Comparison of ENCODE assay signal across 9 mouse cellular contexts in genomic region chr19:21036507-21037425, GRCm38 (mm10).
DNase-seq lines count a peak whose midpoint lies in the region; ATAC-seq lines count a peak whose summit lies in the region.
"Had no signal": no experiment of that assay in that cellular context is flagged by ENCODE, and none has a peak within 500 bp of the region (broad histone marks: within the 10 kb centered on the region; RNA-seq: fewer than 3 reads in every experiment).

No protein-coding gene starts in this region.

- 0 out of 2 replicates have a peak, but pooled peaks cover 4% of the 10 kb centered on the region for H3K4me1 ChIP-seq in forebrain, embryonic 14.5 days (ENCODE audit: control insufficient read depth, insufficient read depth, low read length)
- peaks cover 36% of the 10 kb centered on the region for H3K4me1 ChIP-seq in hindbrain, embryonic 10.5 days (replicated peaks)
- H3K4me1 ChIP-seq in limb, embryonic 12.5 days (replicated peaks), result peaks cover 5% of the 10 kb centered on the region
- peaks cover 6% of the 10 kb centered on the region for H3K4me1 ChIP-seq in midbrain, embryonic 11.5 days (ENCODE audit: control insufficient read depth, insufficient read depth, low read length)

- WGBS in forebrain, embryonic 14.5 days, result 75% methylated on average over 14 of the region's 14 CpGs
- WGBS in hindbrain, embryonic 10.5 days, result 62% methylated on average over 14 of the region's 14 CpGs
- 76% methylated on average over 14 of the region's 14 CpGs for WGBS in limb, embryonic 12.5 days
- WGBS in midbrain, embryonic 11.5 days, result 73% methylated on average over 14 of the region's 14 CpGs

- H3K9me3 ChIP-seq in forebrain, embryonic 14.5 days (replicated peaks; ENCODE audit: control insufficient read depth, low read length), result no peaks in the 10 kb centered on the region
- no peaks in the 10 kb centered on the region for H3K9me3 ChIP-seq in hindbrain, embryonic 10.5 days
- H3K9me3 ChIP-seq in limb, embryonic 12.5 days, result no peaks in the 10 kb centered on the region
- no peaks in the 10 kb centered on the region for H3K9me3 ChIP-seq in midbrain, embryonic 11.5 days (ENCODE audit: control insufficient read depth, low read length)

- ATAC-seq in forebrain, embryonic 14.5 days, result peak; percentile 57
- ATAC-seq in limb, embryonic 12.5 days (ENCODE audit: insufficient number of reproducible peaks, insufficient read depth, low FRiP score, low TSS enrichment, low read depth), result 0 out of 2 replicates have a peak, but pooled peaks have one; percentile 46
- ATAC-seq in midbrain, embryonic 11.5 days (ENCODE audit: low FRiP score), result peak; percentile 81

- H3K9ac ChIP-seq in forebrain, embryonic 14.5 days (ENCODE audit: low read length), result no peak overlapping the region
- no peak overlapping the region for H3K9ac ChIP-seq in limb, embryonic 12.5 days (replicated peaks)
- H3K9ac ChIP-seq in midbrain, embryonic 11.5 days (ENCODE audit: low read length), result no peak overlapping the region

- H3K4me3 ChIP-seq in forebrain, embryonic 14.5 days (ENCODE audit: low read depth, low read length), result no peak overlapping the region
- H3K4me3 ChIP-seq in hindbrain, embryonic 10.5 days, result no peak overlapping the region
- H3K4me3 ChIP-seq in limb, embryonic 12.5 days (replicated peaks), result no peak overlapping the region
- no peak overlapping the region for H3K4me3 ChIP-seq in midbrain, embryonic 11.5 days (ENCODE audit: low read depth, low read length)
- H3K4me3 ChIP-seq: erythroblast, embryonic 14.5 days had no signal

- H3K27ac ChIP-seq in forebrain, embryonic 14.5 days (ENCODE audit: low read depth, low read length), result no peak overlapping the region
- peak overlapping the region; percentile 78 for H3K27ac ChIP-seq in hindbrain, embryonic 10.5 days
- H3K27ac ChIP-seq in limb, embryonic 12.5 days, result no peak overlapping the region
- no peak overlapping the region for H3K27ac ChIP-seq in midbrain, embryonic 11.5 days (ENCODE audit: low read depth, low read length)

- no peak overlapping the region for H3K4me2 ChIP-seq in forebrain, embryonic 14.5 days (ENCODE audit: low read length)
- H3K4me2 ChIP-seq in limb, embryonic 12.5 days, result no peak overlapping the region
- no peak overlapping the region for H3K4me2 ChIP-seq in midbrain, embryonic 11.5 days

- peak; percentile 42 for DNase-seq in CD4-positive, CD25-positive, alpha-beta regulatory T cell, adult 2 months (ENCODE audit: low read depth, low spot score)
- DNase-seq in MEL-GATA-1-ER (ENCODE audit: extremely low read depth, low read depth), result peak; percentile 86
- DNase-seq in forebrain, embryonic 14.5 days (ENCODE audit: low spot score), result no peak
- peak; percentile 47 for DNase-seq in hindbrain, embryonic 10.5 days (ENCODE audit: low spot score)
- DNase-seq in midbrain, embryonic 11.5 days (ENCODE audit: low spot score, missing footprints), result no peak
- peak; percentile 33 to 57 for DNase-seq in spleen, postnatal 14 days (ENCODE audit: low spot score in 2 of 2)
- DNase-seq in cerebellum, adult 9-11 months, result no peak

- no peaks in the 10 kb centered on the region for H3K27me3 ChIP-seq in forebrain, embryonic 14.5 days (replicated peaks; ENCODE audit: control insufficient read depth, insufficient read depth, low read length)
- H3K27me3 ChIP-seq in hindbrain, embryonic 10.5 days (ENCODE audit: insufficient read depth, poor library complexity, severe bottlenecking), result no peaks in the 10 kb centered on the region
- H3K27me3 ChIP-seq in limb, embryonic 12.5 days, result no peaks in the 10 kb centered on the region
- H3K27me3 ChIP-seq in midbrain, embryonic 11.5 days (ENCODE audit: control insufficient read depth, insufficient read depth, low read length), result no peaks in the 10 kb centered on the region

- no peaks in the 10 kb centered on the region for H3K36me3 ChIP-seq in forebrain, embryonic 14.5 days (ENCODE audit: control insufficient read depth, insufficient read depth, low read length)
- no peaks in the 10 kb centered on the region for H3K36me3 ChIP-seq in hindbrain, embryonic 10.5 days
- H3K36me3 ChIP-seq in limb, embryonic 12.5 days, result no peaks in the 10 kb centered on the region
- H3K36me3 ChIP-seq in midbrain, embryonic 11.5 days (ENCODE audit: control insufficient read depth, insufficient read depth, low read length), result no peaks in the 10 kb centered on the region

Comparison
In these comparisons a context has a peak if more than half of its experiments do, and no peak if none do; other contexts are left out.
1. DNase-seq: peak in CD4-positive, CD25-positive, alpha-beta regulatory T cell, adult 2 months (single experiment), MEL-GATA-1-ER (single experiment), hindbrain, embryonic 10.5 days (single experiment) and spleen, postnatal 14 days (2 of 2); none in forebrain, embryonic 14.5 days (single experiment), midbrain, embryonic 11.5 days (single experiment) and cerebellum, adult 9-11 months (single experiment).
2. Peak in every context shown above with its lines, with median percentiles within 50 percentile points of each other: ATAC-seq.